Mouse (Mus musculus) cerebellum, adult 11-12 months (tissue): Measurements from ENCODE around the gene Prdm13.

ENCODE experiments used
- DNase-seq: peaks from one replicate; pipeline ENCODE4 v3.0.0; 2022

The Prdm13 gene

GRCm38 (mm10) chr4:21678101-21678974 is 7.4 kb downstream of the Prdm13 start:
- DNase-seq = no peak

GRCm38 (mm10) chr4:21674691-21675090 is 11.1 kb downstream of the Prdm13 start:
- no peak for DNase-seq

- no peak for DNase-seq
Observed at GRCm38 (mm10) chr4:21674042-21674441, 11.7 kb downstream of the Prdm13 start.

- DNase-seq = no peak
Observed at GRCm38 (mm10) chr4:21665961-21666360, 19.8 kb downstream of the Prdm13 start.

- DNase-seq = no peak
Observed at GRCm38 (mm10) chr4:21658184-21658583, 27.6 kb downstream of the Prdm13 start.

GRCm38 (mm10) chr4:21629275-21629583 is 56.5 kb downstream of the Prdm13 start:
- DNase-seq = no peak

GRCm38 (mm10) chr4:21628367-21629274 is 57.1 kb downstream of the Prdm13 start:
- no peak for DNase-seq
